Mouse (Mus musculus) cortical plate, adult 2 months (tissue): ENCODE data around the gene Akr1b10.

Experiments used
- CTCF ChIP-seq: fragments of 200-500 bp; IDR thresholded peaks from 2 replicates; pipeline ENCODE4 v1.5.1; 2011; ENCODE audit warnings: mild to moderate bottlenecking, control low read depth, low read length; ENCODE audit not compliant: insufficient read depth; ENCODE audit errors: extremely low read depth
- POLR2A ChIP-seq: fragments of 200-500 bp; IDR thresholded peaks from 2 replicates; pipeline ENCODE4 v1.6.1; 2011; ENCODE audit warnings: mild to moderate bottlenecking, low read length, control low read depth; ENCODE audit not compliant: insufficient read depth; ENCODE audit errors: extremely low read depth

- no peak for TF ChIP-seq CTCF
- TF ChIP-seq POLR2A, result no peak
Observed at GRCm38 (mm10) chr6:34399606-34400220, 15.7 kb downstream of the Akr1b10 start.
